Mouse (Mus musculus) hindbrain, embryonic 14.5 days (tissue): Measurements from ENCODE around the gene Dnaic1. TPM values are rescaled to one million over a fixed set of nuclear protein-coding genes. Genes with fewer than 3 reads are reported as not detected.

ENCODE experiments used
- ATAC-seq: fragments of 200-750 bp; cut with Nextera tagmentation; 2 replicates; pipeline ENCODE4 v1.8.0; 2017; ENCODE audit warnings: moderate number of reproducible peaks, mild to moderate bottlenecking, moderate TSS enrichment, moderate library complexity; ENCODE audit not compliant: low FRiP score
- DNase-seq: peaks from one replicate; pipeline ENCODE4 v3.0.0-alpha.2; 2015; ENCODE audit warnings: low spot score
- H3K27ac ChIP-seq: fragments of 300-500 bp; sonication (generic); 2 replicates; pipeline ENCODE4 v1.5.1; 2014; ENCODE audit warnings: mild to moderate bottlenecking, moderate library complexity
- H3K27me3 ChIP-seq: fragments of 300-500 bp; sonication (generic); 2 replicates; pipeline ENCODE4 v1.6.1; 2014; ENCODE audit warnings: mild to moderate bottlenecking, low read length, mixed read lengths; ENCODE audit not compliant: control insufficient read depth, insufficient read depth
- H3K36me3 ChIP-seq: fragments of 300-500 bp; sonication (generic); replicated peaks from 2 replicates; pipeline ENCODE4 v1.6.1; 2014; ENCODE audit not compliant: control insufficient read depth, insufficient read depth
- H3K4me1 ChIP-seq: fragments of 300-500 bp; sonication (generic); replicated peaks from 2 replicates; pipeline ENCODE4 v1.6.1; 2014; ENCODE audit warnings: antibody characterized with exemption, low read length, mixed read lengths; ENCODE audit not compliant: control insufficient read depth, insufficient read depth
- H3K4me2 ChIP-seq: fragments of 300-500 bp; sonication (generic); replicated peaks from 2 replicates; pipeline ENCODE4 v1.6.1; 2014; ENCODE audit warnings: mild to moderate bottlenecking, moderate library complexity
- H3K4me3 ChIP-seq: fragments of 300-500 bp; sonication (generic); replicated peaks from 2 replicates; pipeline ENCODE4 v1.5.1; 2014; ENCODE audit warnings: mild to moderate bottlenecking, low read length
- H3K9ac ChIP-seq: fragments of 300-500 bp; sonication (generic); 2 replicates; pipeline ENCODE4 v1.6.1; 2014
- H3K9me3 ChIP-seq: fragments of 300-500 bp; sonication (generic); 2 replicates; pipeline ENCODE4 v1.6.1; 2016; ENCODE audit warnings: low read length; ENCODE audit not compliant: control insufficient read depth
- WGBS: fragments of 180-500 bp; shearing (Covaris S2); extraction: QIAGEN DNeasy Blood & Tissue Kit; methylation state at CpG from one replicate; pipeline ENCODE4 v1.1.7; 2014; 5-methylcytosine and 5-hydroxymethylcytosine counted together
- polyA plus RNA-seq: library from polyadenylated mRNA; unstranded; fragments of >200 nt; fragmentation: Nextera tagmentation; extraction: Ambion mirVana; gene quantifications from 2 replicates; pipeline ENCODE4 v1.2.1, GENCODE M21; 2014

The Dnaic1 gene
- polyA plus RNA-seq, 1 experiment from 2014 or later: 2.3 TPM

- Histone ChIP-seq H3K4me1 (peaks cover 29% of the 10 kb centered on the region), H3K4me2 (no peak overlapping the region), H3K36me3 (no peaks in the 10 kb centered on the region), H3K9me3 (no peaks in the 10 kb centered on the region), H3K27ac (peak overlapping the region; percentile 27), H3K9ac (no peak overlapping the region), H3K4me3 (no peak overlapping the region), H3K27me3 (no peaks in the 10 kb centered on the region)
- WGBS: 44% methylated on average over 12 of the region's 12 CpGs
- peak; percentile 47 for DNase-seq
- ATAC-seq: peak; percentile 49; the same call in 1 of the 2 replicates
Measured at GRCm38 (mm10) chr4:41618916-41619746, 49.6 kb downstream of the Dnaic1 start.

GRCm38 (mm10) chr4:41622071-41622470 is 52.5 kb downstream of the Dnaic1 start:
- Histone ChIP-seq H3K4me3 (no peak overlapping the region), H3K9ac (no peak overlapping the region), H3K4me2 (no peak overlapping the region), H3K27me3 (no peaks in the 10 kb centered on the region), H3K9me3 (no peaks in the 10 kb centered on the region), H3K27ac (no peak overlapping the region), H3K36me3 (no peaks in the 10 kb centered on the region), H3K4me1 (peaks cover 21% of the 10 kb centered on the region)
- DNase-seq (no peak), ATAC-seq (no peak)
- WGBS: 88% methylated on average over 14 of the region's 14 CpGs

- H3K4me1 ChIP-seq: peaks cover 38% of the 10 kb centered on the region
- H3K27me3 ChIP-seq: no peaks in the 10 kb centered on the region
- peak overlapping the region; percentile 68 for H3K27ac ChIP-seq
- H3K36me3 ChIP-seq: no peaks in the 10 kb centered on the region
- no peaks in the 10 kb centered on the region for H3K9me3 ChIP-seq
- no peak overlapping the region for H3K4me2 ChIP-seq
- H3K9ac ChIP-seq: peak overlapping the region; percentile 25; the same call in 1 of the 2 replicates
- ATAC-seq (peak; percentile 38; the same call in 1 of the 2 replicates), DNase-seq (no peak)
- no peak overlapping the region for H3K4me3 ChIP-seq
- WGBS: 8% methylated on average over 8 of the region's 8 CpGs
Measured at GRCm38 (mm10) chr4:41628202-41628927, 58.8 kb downstream of the Dnaic1 start.

DNA sequence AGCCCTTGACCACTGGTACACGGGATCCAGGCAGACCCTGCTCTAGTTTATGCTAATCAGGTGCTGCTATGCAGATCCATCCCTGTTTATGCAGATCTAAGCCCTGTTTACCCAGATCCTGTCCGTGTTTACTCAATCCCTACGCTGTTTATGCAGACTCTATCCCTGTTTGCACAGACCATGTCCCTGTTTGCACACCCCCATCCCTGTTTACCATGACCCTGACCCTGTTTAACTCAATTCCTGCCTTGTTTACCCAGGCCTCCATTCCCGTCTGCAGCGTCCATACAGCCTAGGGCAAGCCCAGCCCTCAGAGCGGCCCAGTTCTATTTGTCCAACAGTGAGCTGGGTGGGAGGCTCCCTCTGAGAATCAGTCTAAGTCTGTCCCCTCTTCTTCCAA is 60.6 kb downstream of the Dnaic1 start:
- Histone ChIP-seq H3K9ac (no peak overlapping the region), H3K27me3 (no peaks in the 10 kb centered on the region), H3K4me1 (peaks cover 38% of the 10 kb centered on the region), H3K4me2 (no peak overlapping the region), H3K9me3 (no peaks in the 10 kb centered on the region), H3K4me3 (no peak overlapping the region), H3K27ac (no peak overlapping the region), H3K36me3 (no peaks in the 10 kb centered on the region)
- no peak for ATAC-seq
- no peak for DNase-seq
- WGBS: 40% methylated on average over 6 of the region's 6 CpGs

DNA sequence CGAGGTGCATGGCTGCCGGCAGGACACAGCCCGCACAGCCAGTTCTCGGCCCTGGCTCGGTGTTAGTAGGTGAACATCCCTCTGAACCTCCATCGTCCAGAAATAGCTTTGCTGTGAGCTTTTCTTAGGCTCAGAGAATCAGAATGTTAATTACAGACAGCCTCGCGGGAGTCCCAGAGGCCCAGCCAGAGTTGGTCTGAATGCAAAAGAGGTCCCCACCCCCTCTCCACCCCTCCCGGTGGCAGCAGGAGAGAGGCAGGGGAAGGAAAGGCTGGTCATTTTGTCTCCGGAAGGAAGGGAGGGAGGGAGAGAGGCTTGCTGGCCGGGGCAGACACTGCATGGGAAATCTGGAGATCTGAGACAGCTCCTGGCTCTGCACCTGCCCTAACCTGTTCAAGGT is 61.8 kb downstream of the Dnaic1 start:
- H3K4me2 ChIP-seq: peak overlapping the region; percentile 24
- DNase-seq (no peak), ATAC-seq (peak; percentile 29; the same call in 1 of the 2 replicates)
- H3K9ac ChIP-seq: no peak overlapping the region; the same call in 1 of the 2 replicates
- H3K4me1 ChIP-seq: peaks cover 46% of the 10 kb centered on the region
- H3K27me3 ChIP-seq: no peaks in the 10 kb centered on the region
- no peaks in the 10 kb centered on the region for H3K9me3 ChIP-seq
- no peak overlapping the region for H3K4me3 ChIP-seq
- no peaks in the 10 kb centered on the region for H3K36me3 ChIP-seq
- WGBS: 1% methylated on average over 11 of the region's 11 CpGs
- H3K27ac ChIP-seq: peak overlapping the region; percentile 71

GRCm38 (mm10) chr4:41633001-41633400 is 63.4 kb downstream of the Dnaic1 start:
- no peaks in the 10 kb centered on the region for H3K9me3 ChIP-seq
- DNase-seq: no peak
- H3K4me3 ChIP-seq: no peak overlapping the region

GRCm38 (mm10) chr4:41634631-41635030 is 65.1 kb downstream of the Dnaic1 start:
- Histone ChIP-seq H3K9me3 (no peaks in the 10 kb centered on the region), H3K27me3 (no peaks in the 10 kb centered on the region), H3K4me1 (peaks cover 59% of the 10 kb centered on the region), H3K4me3 (no peak overlapping the region), H3K4me2 (no peak overlapping the region), H3K36me3 (peaks cover 8% of the 10 kb centered on the region; the same call in 1 of the 2 replicates), H3K9ac (no peak overlapping the region), H3K27ac (no peak overlapping the region)
- ATAC-seq (no peak), DNase-seq (no peak)
- 85% methylated on average over 8 of the region's 8 CpGs for WGBS

More at GRCm38 (mm10) chr4:41633001-41633400, 63.4 kb downstream of the Dnaic1 start:
- no peak for ATAC-seq
- H3K36me3 ChIP-seq: peaks cover 8% of the 10 kb centered on the region; the same call in 1 of the 2 replicates
- H3K27ac ChIP-seq: no peak overlapping the region
- no peak overlapping the region for H3K4me2 ChIP-seq
- H3K27me3 ChIP-seq: no peaks in the 10 kb centered on the region
- 79% methylated on average over 9 of the region's 9 CpGs for WGBS
- H3K9ac ChIP-seq: no peak overlapping the region
- H3K4me1 ChIP-seq: peaks cover 57% of the 10 kb centered on the region

DNA sequence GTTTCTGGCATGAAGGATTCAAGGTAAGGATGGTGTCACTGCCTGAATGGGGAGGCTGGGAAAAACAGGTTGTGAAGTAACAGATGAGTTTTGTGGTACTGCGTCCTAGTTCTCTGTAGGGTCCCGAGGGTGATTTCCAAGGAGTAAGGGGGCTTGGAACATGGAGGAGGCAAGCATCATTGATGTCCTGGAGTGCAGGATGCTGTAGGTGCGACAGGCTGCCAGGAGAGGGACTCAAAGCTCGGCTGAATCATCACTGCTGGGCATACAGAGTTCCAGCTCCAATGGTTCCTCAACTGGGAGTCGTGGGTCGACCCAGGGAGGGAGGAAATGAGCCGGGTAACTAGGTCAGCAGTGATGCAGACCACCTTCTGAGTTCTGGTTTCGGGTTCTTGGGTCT is 65.6 kb downstream of the Dnaic1 start:
- Histone ChIP-seq H3K36me3 (peaks cover 8% of the 10 kb centered on the region; the same call in 1 of the 2 replicates), H3K4me2 (no peak overlapping the region), H3K9me3 (no peaks in the 10 kb centered on the region), H3K27ac (no peak overlapping the region), H3K9ac (no peak overlapping the region), H3K4me1 (peaks cover 54% of the 10 kb centered on the region), H3K27me3 (no peaks in the 10 kb centered on the region), H3K4me3 (no peak overlapping the region)
- no peak for DNase-seq
- no peak for ATAC-seq
- 69% methylated on average over 8 of the region's 8 CpGs for WGBS

DNA sequence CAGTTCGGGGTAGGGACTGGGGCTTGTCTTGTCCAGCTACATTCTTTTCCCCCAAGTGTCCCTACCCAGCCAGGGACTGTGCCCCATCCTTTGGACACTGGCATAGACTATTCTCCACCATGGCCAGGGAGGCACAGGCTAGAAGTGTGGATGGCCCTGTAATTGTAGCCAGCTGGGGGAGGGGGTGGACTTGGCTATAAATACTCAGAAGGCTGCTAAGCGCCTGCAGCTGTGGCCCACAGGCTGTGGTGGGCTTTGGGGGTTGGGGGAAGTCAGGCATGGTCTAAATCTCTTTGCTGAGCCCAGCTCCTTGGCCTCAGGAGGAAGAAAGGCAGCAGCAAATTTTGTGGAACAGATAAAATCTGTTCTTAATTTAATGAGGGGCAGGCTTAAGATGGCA is 66.3 kb downstream of the Dnaic1 start:
- H3K36me3 ChIP-seq: peaks cover 8% of the 10 kb centered on the region; the same call in 1 of the 2 replicates
- no peak for ATAC-seq
- DNase-seq: no peak
- no peak overlapping the region for H3K9ac ChIP-seq
- H3K27ac ChIP-seq: no peak overlapping the region
- no peaks in the 10 kb centered on the region for H3K9me3 ChIP-seq
- H3K4me2 ChIP-seq: no peak overlapping the region
- peaks cover 50% of the 10 kb centered on the region for H3K4me1 ChIP-seq
- no peak overlapping the region for H3K4me3 ChIP-seq
- H3K27me3 ChIP-seq: no peaks in the 10 kb centered on the region
- WGBS: 52% methylated on average over 2 of the region's 2 CpGs
